Mouse (Mus musculus) heart, postnatal 10 days (tissue): Measurements from ENCODE around the gene Hist1h2bl. TPM values are rescaled to one million over a fixed set of nuclear protein-coding genes. Genes with fewer than 3 reads are reported as not detected.

ENCODE experiments used
- DNase-seq, 2 experiments: peaks; one replicate each; pipeline ENCODE4 v3.0.0; 2021
- intact Hi-C: fragments of 180-260 bp; cut with DNase I; formaldehyde crosslinking; loops from one replicate; pipeline ENCODE4 v1.15.1; 2025
- total RNA-seq, 2 experiments: library from RNA; stranded (reverse); gene quantifications; 2 replicates each; pipeline ENCODE4 v1.2.3; 2021

Gene Hist1h2bl
- total RNA-seq, result 100 to 1,000 TPM; 206 to 220 TPM

DNA sequence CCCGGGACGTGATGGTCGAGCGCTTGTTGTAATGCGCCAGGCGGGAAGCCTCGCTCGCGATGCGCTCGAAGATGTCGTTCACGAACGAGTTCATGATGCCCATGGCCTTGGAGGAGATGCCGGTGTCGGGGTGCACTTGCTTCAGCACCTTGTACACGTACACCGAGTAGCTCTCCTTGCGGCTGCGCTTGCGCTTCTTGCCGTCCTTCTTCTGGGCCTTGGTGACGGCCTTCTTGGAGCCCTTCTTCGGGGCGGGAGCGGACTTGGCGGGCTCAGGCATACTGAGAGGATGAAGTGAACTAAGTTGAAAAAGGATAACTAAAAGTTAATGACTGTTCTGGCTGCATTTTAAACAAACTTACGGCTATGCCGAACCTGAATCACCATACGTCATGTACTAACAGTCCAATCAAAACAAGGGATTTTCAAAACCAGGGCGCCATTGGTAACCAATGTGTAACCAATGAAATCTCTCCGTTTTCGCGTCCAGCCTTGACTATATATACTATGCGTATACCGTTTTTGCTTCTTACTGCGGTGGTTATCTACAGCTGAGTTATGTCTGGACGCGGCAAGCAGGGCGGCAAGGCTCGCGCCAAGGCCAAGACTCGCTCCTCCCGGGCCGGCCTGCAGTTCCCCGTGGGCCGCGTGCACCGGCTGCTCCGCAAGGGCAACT is at the start of gene Hist1h2bl, which contains the start of gene Hist1h2ai:
Gene Hist1h2bl (minus strand): TSS at position 280 of the 676 bp plus-strand sequence.
Gene Hist1h2ai (plus strand): TSS at position 559 of the 676 bp plus-strand sequence.
- peak; percentile 84 to 88 for DNase-seq
- intact Hi-C loops, result loop anchor here (2.0 to 10.0 kb wide), 3 partner anchors 229 to 325 kb away; partner anchors contain the start of genes Hist1h4i, Zfp184 and Zkscan3

- intact Hi-C loops, result loop anchor here (10.0 kb wide), 1 partner anchor 1999 kb away; the partner anchor contains the start of genes Hist1h2ab, Hist1h3b and Hist1h4b
- no peak for DNase-seq
These were observed 39.8 kb upstream of the Hist1h2bl start for GRCm38 (mm10) chr13:21755707-21756106.

DNA sequence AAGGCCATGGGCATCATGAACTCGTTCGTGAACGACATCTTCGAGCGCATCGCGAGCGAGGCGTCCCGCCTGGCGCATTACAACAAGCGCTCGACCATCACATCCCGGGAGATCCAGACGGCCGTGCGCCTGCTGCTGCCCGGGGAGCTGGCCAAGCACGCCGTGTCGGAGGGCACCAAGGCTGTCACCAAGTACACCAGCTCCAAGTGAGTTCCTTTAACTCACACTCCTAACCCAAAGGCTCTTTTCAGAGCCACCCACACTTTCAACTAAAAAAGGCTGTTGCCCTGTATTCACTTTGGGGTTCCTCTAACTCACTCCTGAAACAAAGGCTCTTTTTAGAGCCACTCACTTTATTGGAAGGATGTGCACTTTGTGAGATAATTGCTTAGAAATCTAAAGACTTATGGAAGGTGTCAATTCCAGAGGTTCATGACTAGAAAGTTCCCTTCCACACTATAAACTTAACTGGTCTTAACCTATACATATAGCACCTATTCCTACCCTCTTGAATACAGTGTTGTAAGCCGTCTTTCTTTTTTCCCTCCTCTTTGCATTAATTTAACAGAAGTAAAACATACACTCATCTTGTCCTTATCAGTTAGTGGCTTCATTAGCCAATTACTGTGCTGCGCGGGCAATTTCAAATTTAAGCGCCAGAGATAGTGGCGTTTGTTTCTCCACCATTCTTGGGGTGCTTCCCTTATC is 38.5 kb upstream of the Hist1h2bl start:
- peak; percentile 32 to 50 for DNase-seq
- intact Hi-C loops, result loop anchor here (10.0 kb wide), 1 partner anchor 2000 kb away; the partner anchor contains the start of genes Hist1h2ab, Hist1h3b and Hist1h4b

GRCm38 (mm10) chr13:21753524-21754285 is 37.8 kb upstream of the Hist1h2bl start, which contains the start of the genes Hist1h2ak and Hist1h2bn:
Gene Hist1h2ak, minus strand, starts transcription at chr13:21753827.
Gene Hist1h2bn, plus strand, starts transcription at chr13:21754123.
- DNase-seq, result peak; percentile 80 to 82
- intact Hi-C loops, result loop anchor here (2.0 to 10.0 kb wide), 2 partner anchors 27 to 2001 kb away; partner anchors contain the start of genes Hist1h1b, Hist1h2ab, Hist1h3b and Hist1h4b

- intact Hi-C loops, result loop anchor here (2.0 to 10.0 kb wide), 2 partner anchors 28 to 2002 kb away; partner anchors contain the start of genes Hist1h1b, Hist1h2ab, Hist1h3b and Hist1h4b
- DNase-seq, result no peak
These were observed 37.1 kb upstream of the Hist1h2bl start for GRCm38 (mm10) chr13:21753051-21753523.

DNA sequence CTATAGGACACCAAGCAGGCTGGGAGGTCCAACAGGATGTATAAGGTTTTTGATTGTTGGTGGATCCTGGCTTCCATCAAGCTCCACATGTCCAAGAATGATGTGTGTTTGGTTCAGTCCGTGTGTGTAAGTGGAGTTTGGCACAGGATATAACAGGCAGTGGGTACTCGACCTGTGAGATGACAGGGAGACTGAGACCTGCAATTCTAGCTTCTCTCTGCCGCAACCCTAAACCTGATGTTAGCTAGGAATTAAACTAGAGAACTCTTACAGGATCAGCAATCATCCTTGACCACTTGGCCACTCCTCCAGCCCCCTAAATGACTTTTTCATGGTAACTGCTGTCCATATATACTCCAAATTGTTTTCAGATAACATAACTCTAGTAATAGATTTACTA is 36.4 kb upstream of the Hist1h2bl start:
- DNase-seq, result no peak
- intact Hi-C loops, result loop anchor here (2.0 to 10.0 kb wide), 2 partner anchors 28 to 2002 kb away; partner anchors contain the start of genes Hist1h1b, Hist1h2ab, Hist1h3b and Hist1h4b

DNA sequence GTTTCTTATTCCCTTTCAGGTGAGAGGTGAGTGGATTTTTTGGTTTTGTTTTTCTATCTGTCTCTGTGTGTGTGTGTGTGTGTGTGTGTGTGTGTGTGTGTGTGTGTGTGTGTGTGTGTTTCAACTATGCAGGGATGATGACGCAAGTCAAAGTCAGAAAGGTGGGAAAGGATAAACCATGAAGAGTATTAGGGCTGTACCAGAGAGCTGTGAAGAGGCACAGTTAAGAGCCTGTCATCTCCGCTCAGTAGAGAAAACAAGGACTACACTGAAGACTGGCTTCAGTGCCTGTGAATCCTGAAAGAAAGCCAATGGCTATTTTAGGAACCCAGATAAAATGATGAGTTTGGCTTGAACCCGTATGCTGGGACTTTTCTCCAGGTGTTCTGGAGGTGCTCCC is 35.9 kb upstream of the Hist1h2bl start:
- no peak for DNase-seq
- intact Hi-C loops, result loop anchor here (2.0 to 10.0 kb wide), 2 partner anchors 29 to 2003 kb away; partner anchors contain the start of genes Hist1h1b, Hist1h2ab, Hist1h3b and Hist1h4b

DNA sequence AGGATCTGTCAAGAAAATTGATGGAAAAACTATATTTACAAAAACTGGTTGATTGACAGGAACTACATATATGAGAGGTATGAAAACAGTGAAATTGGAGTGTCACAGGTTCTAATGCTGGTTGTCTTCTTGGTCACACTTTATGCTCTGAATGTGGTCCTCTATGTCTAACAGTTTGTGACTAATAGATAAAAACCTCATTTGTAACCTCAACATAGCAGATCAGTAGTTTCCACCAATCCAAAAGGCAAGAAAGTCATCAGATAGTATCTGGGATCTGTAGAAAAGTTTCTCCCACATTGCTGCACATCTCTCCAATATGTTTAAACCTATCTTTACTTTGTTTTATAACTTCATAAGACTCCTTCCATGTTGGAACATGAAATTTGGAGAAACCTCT is 35.5 kb upstream of the Hist1h2bl start:
- intact Hi-C loops, result loop anchor here (10.0 kb wide), 1 partner anchor 2003 kb away; the partner anchor contains the start of genes Hist1h2ab, Hist1h3b and Hist1h4b

GRCm38 (mm10) chr13:21750159-21751017 is 34.4 kb upstream of the Hist1h2bl start, which contains the start of gene Hist1h4k:
Gene Hist1h4k, minus strand, starts transcription at chr13:21750505.
- intact Hi-C loops, result loop anchor here (10.0 kb wide), 1 partner anchor 2004 kb away; the partner anchor contains the start of genes Hist1h2ab, Hist1h3b and Hist1h4b
- peak; percentile 91 to 93 for DNase-seq

More for the DNA sequence above, 35.5 kb upstream of the Hist1h2bl start:
- no peak for DNase-seq

DNA sequence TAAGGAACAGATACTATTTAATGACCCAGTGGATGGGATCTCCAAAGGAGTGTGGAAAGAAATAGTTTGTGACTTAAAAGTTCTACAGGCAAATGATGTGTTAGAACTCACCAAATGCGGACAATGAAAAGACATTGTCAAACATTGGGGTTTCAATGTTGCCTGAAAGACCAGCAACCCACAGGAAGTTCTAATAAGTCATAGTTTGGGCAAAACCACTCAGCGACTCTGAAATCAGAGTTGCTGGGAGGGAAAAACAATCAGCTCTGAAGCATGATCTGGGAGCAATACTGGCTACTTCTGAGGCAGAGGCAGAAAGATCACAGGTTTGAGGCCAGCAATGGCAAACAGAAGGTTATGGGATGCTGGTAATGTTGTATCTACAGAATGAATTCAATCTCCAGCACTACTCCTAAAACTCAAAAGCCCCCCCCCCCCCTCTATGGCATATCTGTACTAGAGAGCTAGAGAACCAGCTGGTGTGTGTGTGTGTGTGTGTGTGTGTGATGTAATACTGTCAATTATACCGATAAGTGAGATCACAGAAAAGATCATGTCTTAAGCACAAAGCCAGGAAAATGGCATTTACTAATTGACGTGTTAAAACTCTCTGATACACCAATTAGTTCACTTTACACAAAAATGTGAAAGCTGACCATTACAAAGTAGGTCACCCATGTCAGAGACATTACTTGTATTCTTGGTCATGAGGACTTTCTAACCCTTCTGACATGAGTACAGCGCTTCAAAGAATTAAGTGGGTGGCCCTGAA is 33.6 kb upstream of the Hist1h2bl start:
- intact Hi-C loops, result loop anchor here (2.0 to 10.0 kb wide), 2 partner anchors 15 to 2005 kb away; partner anchors contain the start of genes Hist1h2ab, Hist1h3b, Hist1h4b and Hist1h4j
- no peak for DNase-seq

GRCm38 (mm10) chr13:21745006-21745405 is 29.1 kb upstream of the Hist1h2bl start:
- no peak for DNase-seq
- intact Hi-C loops, result no loop called here

GRCm38 (mm10) chr13:21734906-21735767 is 19.2 kb upstream of the Hist1h2bl start, which contains the start of gene Hist1h4j:
Gene Hist1h4j, plus strand, starts transcription at chr13:21735064.
- peak; percentile 76 to 80 for DNase-seq
- intact Hi-C loops, result loop anchor here (1.0 to 2.0 kb wide), 2 partner anchors 14 to 21 kb away; no protein-coding TSS in a partner anchor

DNA sequence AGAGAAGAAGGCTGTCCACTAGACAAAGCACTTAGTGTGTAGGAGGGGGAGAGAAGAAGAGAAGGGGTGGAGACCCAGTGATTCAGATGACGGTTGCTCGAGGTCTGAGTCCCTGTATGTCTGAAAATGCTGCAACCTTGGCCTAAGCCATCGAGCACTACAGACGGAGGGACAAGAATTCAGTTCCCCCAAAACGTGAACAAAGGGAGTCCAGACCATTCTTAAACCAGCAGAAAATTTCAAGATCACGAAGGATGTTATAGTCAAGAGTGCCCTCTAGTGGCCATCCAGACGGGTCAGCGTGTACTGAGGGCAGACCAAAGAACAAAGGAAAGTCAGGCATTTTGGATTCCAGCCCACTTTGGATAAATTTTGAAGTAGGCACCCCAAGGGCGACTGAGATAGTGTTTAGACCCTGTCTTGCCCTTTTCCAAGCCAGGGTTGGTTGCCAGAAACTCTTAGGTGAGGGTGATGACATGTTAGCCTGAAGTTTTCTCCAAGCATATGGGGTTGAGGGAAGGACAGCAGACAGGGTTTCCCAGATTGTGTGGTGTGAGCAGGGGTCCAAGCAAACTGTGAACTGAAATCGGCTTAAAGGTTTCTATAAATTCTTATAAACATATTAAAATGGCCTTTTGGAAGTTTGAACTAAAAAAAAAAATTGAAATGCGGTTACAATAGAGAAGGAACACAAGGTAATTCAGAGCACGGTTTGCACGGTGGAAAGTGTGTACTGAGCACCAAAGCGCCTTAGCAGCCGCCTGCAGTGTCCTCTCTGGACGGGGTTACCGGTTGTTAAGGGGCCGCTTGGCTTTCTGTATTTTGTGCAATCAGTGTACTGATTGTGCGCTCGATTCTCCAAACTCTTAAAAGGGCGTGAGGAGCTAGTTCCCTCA is 18.3 kb upstream of the Hist1h2bl start:
- DNase-seq, result peak; percentile 91 to 94
- intact Hi-C loops, result loop anchor here (1.0 to 2.0 kb wide), 2 partner anchors 15 to 20 kb away; no protein-coding TSS in a partner anchor

DNA sequence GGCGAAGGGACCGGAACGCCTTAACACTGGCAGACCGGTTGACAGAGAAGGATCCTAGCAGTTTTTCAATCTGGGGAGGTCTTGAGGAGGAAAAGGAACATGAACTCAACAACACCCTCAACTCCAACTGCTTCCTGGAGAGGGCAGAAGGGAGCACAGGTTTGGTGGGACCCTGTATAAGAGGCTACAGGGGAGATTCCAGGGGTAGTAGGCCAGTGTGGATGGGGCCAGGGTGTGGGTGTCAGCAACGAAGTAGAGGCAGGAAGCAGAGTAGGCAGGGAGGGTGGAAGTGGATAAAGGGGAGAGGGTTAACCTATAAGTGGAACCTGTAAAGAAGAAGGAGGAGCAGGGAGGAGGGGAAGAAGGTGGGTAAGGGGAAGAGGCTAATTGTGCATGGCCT is 17.5 kb upstream of the Hist1h2bl start:
- intact Hi-C loops, result no loop called here
- DNase-seq, result no peak

GRCm38 (mm10) chr13:21729544-21729943 is 13.6 kb upstream of the Hist1h2bl start:
- intact Hi-C loops, result no loop called here
- no peak for DNase-seq
